Mouse (Mus musculus): ENCODE data around the gene Acrv1. TPM values are rescaled to one million over a fixed set of nuclear protein-coding genes. Genes with fewer than 3 reads are reported as not detected.

Acrv1 gene
- polyA plus RNA-seq, 1 experiment from 2014 or later = not detected

Other genes starting within 250 kb of the Acrv1 start
- gene Gm9513, start 217.6 kb upstream of the Acrv1 start, polyA plus RNA-seq (2016; fragmentation: Nextera tagmentation; extraction: Ambion mirVana) = not detected in 2 replicates
- not detected in 2 replicates for gene Gm5615, start 151.3 kb upstream of the Acrv1 start, polyA plus RNA-seq (2016; fragmentation: Nextera tagmentation; extraction: Ambion mirVana)
- not detected in 2 replicates for gene Gm17689, start 110.6 kb upstream of the Acrv1 start, polyA plus RNA-seq (2016; fragmentation: Nextera tagmentation; extraction: Ambion mirVana)
- gene A630095E13Rik, start 49.8 kb upstream of the Acrv1 start, polyA plus RNA-seq (2016; fragmentation: Nextera tagmentation; extraction: Ambion mirVana) = not detected in 2 replicates
- gene Chek1, start 33.8 kb downstream of the Acrv1 start, polyA plus RNA-seq (2016; fragmentation: Nextera tagmentation; extraction: Ambion mirVana) = 52.4 and 59.6 TPM in 2 replicates
- 160 and 167 TPM in 2 replicates for gene Stt3a, start 74.5 kb downstream of the Acrv1 start, polyA plus RNA-seq (2016; fragmentation: Nextera tagmentation; extraction: Ambion mirVana)
- gene Ei24, start 104.2 kb downstream of the Acrv1 start, polyA plus RNA-seq (2016; fragmentation: Nextera tagmentation; extraction: Ambion mirVana) = 93.0 and 94.2 TPM in 2 replicates
- 232 and 306 TPM in 2 replicates for gene Fez1, start 128.6 kb downstream of the Acrv1 start, polyA plus RNA-seq (2016; fragmentation: Nextera tagmentation; extraction: Ambion mirVana)

Data from midbrain, embryonic 10.5 days (tissue).